In genomic region chr12:9657199-9657766, GRCm38 (mm10) we compare ENCODE assay signal across 24 mouse cellular contexts.
DNase-seq lines count a peak whose midpoint lies in the region; ATAC-seq and TF ChIP-seq lines count a peak whose summit lies in the region.
"Had no signal": no experiment of that assay in that cellular context is flagged by ENCODE, and none has a peak within 500 bp of the region (broad histone marks: within the 10 kb centered on the region; RNA-seq: fewer than 3 reads in every experiment).

No protein-coding gene starts in this region.

- no peaks in the 10 kb centered on the region for H3K36me3 ChIP-seq in intestine, embryonic 14.5 days (ENCODE audit: control insufficient read depth, insufficient read depth, low read length)
- H3K36me3 ChIP-seq in intestine, embryonic 16.5 days (ENCODE audit: control insufficient read depth, insufficient read depth, low read length), result no peaks in the 10 kb centered on the region
- H3K36me3 ChIP-seq in lung, embryonic 14.5 days (ENCODE audit: insufficient read depth), result no peaks in the 10 kb centered on the region
- no peaks in the 10 kb centered on the region for H3K36me3 ChIP-seq in embryonic facial prominence, embryonic 10.5 days (replicated peaks)
- H3K36me3 ChIP-seq: forebrain, embryonic 15.5 days; heart, embryonic 15.5 days; limb, embryonic 13.5 days; liver, embryonic 12.5 days; midbrain, embryonic 15.5 days; neural tube, embryonic 12.5 days had no signal

- no peaks in the 10 kb centered on the region; the same call in 1 of the 2 replicates for H3K9me3 ChIP-seq in intestine, embryonic 14.5 days (ENCODE audit: control insufficient read depth, low read length)
- H3K9me3 ChIP-seq in intestine, embryonic 16.5 days (ENCODE audit: control insufficient read depth, low read length), result no peaks in the 10 kb centered on the region
- no peaks in the 10 kb centered on the region for H3K9me3 ChIP-seq in lung, embryonic 14.5 days (ENCODE audit: low read depth, low read length)
- no peaks in the 10 kb centered on the region for H3K9me3 ChIP-seq in embryonic facial prominence, embryonic 10.5 days
- H3K9me3 ChIP-seq: forebrain, embryonic 15.5 days; heart, embryonic 15.5 days; limb, embryonic 13.5 days; liver, embryonic 12.5 days; midbrain, embryonic 15.5 days; neural tube, embryonic 12.5 days had no signal

- no peak overlapping the region for H3K9ac ChIP-seq in intestine, embryonic 14.5 days (ENCODE audit: low read length)
- no peak overlapping the region for H3K9ac ChIP-seq in intestine, embryonic 16.5 days (ENCODE audit: low read depth, low read length)
- H3K9ac ChIP-seq in lung, embryonic 14.5 days, result no peak overlapping the region
- H3K9ac ChIP-seq: forebrain, embryonic 15.5 days; heart, embryonic 15.5 days; limb, embryonic 13.5 days; liver, embryonic 12.5 days; midbrain, embryonic 15.5 days; neural tube, embryonic 12.5 days had no signal

- no peak overlapping the region for H3K4me2 ChIP-seq in intestine, embryonic 14.5 days (ENCODE audit: low read length)
- no peak overlapping the region for H3K4me2 ChIP-seq in intestine, embryonic 16.5 days (ENCODE audit: low read depth, low read length)
- no peak overlapping the region for H3K4me2 ChIP-seq in lung, embryonic 14.5 days
- H3K4me2 ChIP-seq: forebrain, embryonic 15.5 days; heart, embryonic 15.5 days; limb, embryonic 13.5 days; liver, embryonic 12.5 days; midbrain, embryonic 15.5 days; neural tube, embryonic 12.5 days had no signal

- peaks cover 9% of the 10 kb centered on the region for H3K4me1 ChIP-seq in intestine, embryonic 14.5 days (replicated peaks; ENCODE audit: control insufficient read depth, insufficient read depth, low read length)
- no peaks in the 10 kb centered on the region for H3K4me1 ChIP-seq in intestine, embryonic 16.5 days (ENCODE audit: control insufficient read depth, insufficient read depth, low read length)
- H3K4me1 ChIP-seq in lung, embryonic 14.5 days (ENCODE audit: insufficient read depth), result peaks cover 15% of the 10 kb centered on the region; the same call in 1 of the 2 replicates
- peaks cover 19% of the 10 kb centered on the region for H3K4me1 ChIP-seq in embryonic facial prominence, embryonic 10.5 days
- H3K4me1 ChIP-seq: forebrain, embryonic 15.5 days; heart, embryonic 15.5 days; liver, embryonic 12.5 days; midbrain, embryonic 15.5 days; neural tube, embryonic 12.5 days had no signal

- 15% methylated on average over 8 of the region's 8 CpGs for WGBS in intestine, embryonic 14.5 days
- 17% methylated on average over 8 of the region's 8 CpGs for WGBS in intestine, embryonic 16.5 days
- WGBS in lung, embryonic 14.5 days, result 15% methylated on average over 8 of the region's 8 CpGs
- WGBS in embryonic facial prominence, embryonic 10.5 days, result 47% methylated on average over 8 of the region's 8 CpGs

- TF ChIP-seq CTCF in lung, embryonic 14.5 days (IDR thresholded peaks at IDR 0.05; ENCODE audit: low read depth), result no peak

- no peak overlapping the region for H3K27ac ChIP-seq in intestine, embryonic 14.5 days (ENCODE audit: low read depth)
- H3K27ac ChIP-seq in intestine, embryonic 16.5 days (ENCODE audit: low read length), result no peak overlapping the region
- no peak overlapping the region for H3K27ac ChIP-seq in lung, embryonic 14.5 days (ENCODE audit: low read depth)
- H3K27ac ChIP-seq in embryonic facial prominence, embryonic 10.5 days (replicated peaks), result no peak overlapping the region
- H3K27ac ChIP-seq: forebrain, embryonic 15.5 days; heart, embryonic 15.5 days; limb, embryonic 13.5 days; liver, embryonic 12.5 days; midbrain, embryonic 15.5 days; neural tube, embryonic 12.5 days had no signal

- H3K4me3 ChIP-seq in intestine, embryonic 14.5 days (ENCODE audit: low read depth, low read length), result no peak overlapping the region
- no peak overlapping the region for H3K4me3 ChIP-seq in intestine, embryonic 16.5 days (ENCODE audit: low read length)
- no peak overlapping the region for H3K4me3 ChIP-seq in lung, embryonic 14.5 days (ENCODE audit: low read depth, low read length)
- no peak overlapping the region for H3K4me3 ChIP-seq in embryonic facial prominence, embryonic 10.5 days
- H3K4me3 ChIP-seq: forebrain, embryonic 15.5 days; heart, embryonic 15.5 days; limb, embryonic 13.5 days; liver, embryonic 12.5 days; midbrain, embryonic 15.5 days; neural tube, embryonic 12.5 days had no signal

- peak; percentile 54 for DNase-seq in intestine, embryonic 14.5 days (ENCODE audit: low spot score)
- DNase-seq in lung, embryonic 14.5 days, result peak; percentile 14
- DNase-seq in lung, adult 18-20 months, result no peak
- peak; percentile 18 for DNase-seq in embryo, embryonic 10.5 days (ENCODE audit: low spot score)
- peak; percentile 31 for DNase-seq in embryonic facial prominence, embryonic 10.5 days (ENCODE audit: low spot score)
- DNase-seq: adrenal gland, adult 8-10 months; cerebellum, adult 18-20 months; gastrocnemius, postnatal 10 days; heart, adult 11 months; layer of hippocampus, postnatal 36 days; lung, adult 2 months; right cerebral cortex, adult 18-20 months; right cerebral cortex, postnatal 4 days; thymus, adult 2 months; thymus, postnatal 4 days had no signal

- ATAC-seq in intestine, embryonic 14.5 days (replicated peaks; ENCODE audit: low FRiP score, low TSS enrichment, low read depth), result no peak
- ATAC-seq in intestine, embryonic 16.5 days, result no peak
- no peak for ATAC-seq in lung, embryonic 14.5 days (ENCODE audit: insufficient read depth)
- ATAC-seq in granulocyte monocyte progenitor cell, adult 5-6 weeks (replicated peaks; ENCODE audit: poor library complexity, severe bottlenecking), result no peak
- ATAC-seq: activated CD4-positive, CD25-positive, alpha-beta regulatory T cell, adult 4 months; forebrain, embryonic 15.5 days; liver, embryonic 12.5 days; midbrain, embryonic 15.5 days had no signal

- H3K27me3 ChIP-seq in intestine, embryonic 14.5 days (replicated peaks; ENCODE audit: control insufficient read depth, insufficient read depth, low read length), result peaks cover 17% of the 10 kb centered on the region
- H3K27me3 ChIP-seq in intestine, embryonic 16.5 days (replicated peaks; ENCODE audit: control insufficient read depth, insufficient read depth, low read length), result no peaks in the 10 kb centered on the region
- H3K27me3 ChIP-seq in lung, embryonic 14.5 days (ENCODE audit: insufficient read depth, low read length), result no peaks in the 10 kb centered on the region
- H3K27me3 ChIP-seq in embryonic facial prominence, embryonic 10.5 days (replicated peaks; ENCODE audit: low read depth, poor library complexity, severe bottlenecking), result no peaks in the 10 kb centered on the region
- H3K27me3 ChIP-seq: forebrain, embryonic 15.5 days; heart, embryonic 15.5 days; limb, embryonic 13.5 days; liver, embryonic 12.5 days; midbrain, embryonic 15.5 days; neural tube, embryonic 12.5 days had no signal

Comparison
In these comparisons a context has a peak if more than half of its experiments do, and no peak if none do; other contexts are left out.
1. DNase-seq: peak in intestine, embryonic 14.5 days (single experiment), lung, embryonic 14.5 days (single experiment), embryo, embryonic 10.5 days (single experiment) and embryonic facial prominence, embryonic 10.5 days (single experiment); none in lung, adult 18-20 months (0 of 2).